Mouse (Mus musculus): Measurements from ENCODE around the gene Bst2. TPM values are rescaled to one million over a fixed set of nuclear protein-coding genes. Genes with fewer than 3 reads are reported as not detected.

Gene Bst2
- polyA plus RNA-seq, 1 experiment from 2014 or later = 27.0 TPM

DNA sequence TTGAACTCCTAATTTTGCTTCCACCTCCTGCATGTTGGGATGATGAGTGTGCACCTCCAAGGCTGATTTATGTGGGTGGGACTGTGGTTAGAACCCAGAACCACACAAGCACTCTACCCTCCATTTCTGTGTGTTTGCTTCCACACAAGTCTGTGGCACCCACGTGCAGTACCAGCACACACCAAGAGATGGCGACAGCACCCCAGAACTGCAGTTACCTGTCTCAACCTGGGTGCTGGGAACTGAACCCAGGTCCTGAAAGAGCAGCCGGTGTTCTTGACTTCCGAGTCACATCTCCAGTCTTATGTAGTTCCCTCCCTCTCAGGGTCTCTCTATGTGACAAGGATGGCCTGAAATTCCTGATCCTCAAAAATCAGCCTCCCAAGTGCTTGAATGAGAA, 26.7 kb upstream of the Bst2 start:
- H3K27me3 ChIP-seq (ENCODE audit: control insufficient read depth, insufficient read depth, low read depth, low read length) = peaks cover 27% of the 10 kb centered on the region
- ATAC-seq (ENCODE audit: low read depth) = no peak
- no peak overlapping the region for H3K27ac ChIP-seq (ENCODE audit: low read length)
- 68% methylated on average over 4 of the region's 4 CpGs for WGBS (ENCODE audit: insufficient replicate concordance)
- peaks cover 12% of the 10 kb centered on the region for H3K4me1 ChIP-seq (ENCODE audit: control insufficient read depth, low read depth, low read length)
- no peak overlapping the region for H3K9ac ChIP-seq (ENCODE audit: low read depth, low read length)
- no peaks in the 10 kb centered on the region for H3K36me3 ChIP-seq (ENCODE audit: control insufficient read depth, insufficient read depth)
- H3K4me2 ChIP-seq (ENCODE audit: low read depth, low read length) = no peak overlapping the region
- H3K9me3 ChIP-seq (replicated peaks; ENCODE audit: control insufficient read depth, low read length) = no peaks in the 10 kb centered on the region
- no peak overlapping the region for H3K4me3 ChIP-seq (ENCODE audit: low read depth, low read length)

DNA sequence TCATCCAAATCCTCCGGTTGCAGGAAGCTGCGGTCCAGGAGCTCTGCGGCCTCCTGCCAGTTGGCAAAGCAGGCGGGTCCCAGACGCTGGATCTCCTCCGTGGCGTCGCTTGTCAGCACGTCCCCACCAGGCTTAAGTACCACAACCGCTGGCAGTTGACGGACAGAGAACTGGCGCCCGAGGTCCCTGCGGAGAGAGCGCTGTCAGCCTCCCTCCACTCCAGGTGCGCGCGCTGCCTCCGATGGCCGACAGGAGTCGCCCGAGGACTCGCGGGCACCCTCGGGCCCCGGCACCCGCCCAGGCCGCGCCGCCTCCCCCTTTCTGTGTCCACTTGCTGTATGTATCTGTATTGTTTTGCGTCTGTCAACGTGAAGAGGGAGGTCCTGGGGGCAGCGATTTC, 25.5 kb upstream of the Bst2 start:
- Histone ChIP-seq H3K36me3 (ENCODE audit: control insufficient read depth, insufficient read depth) (no peaks in the 10 kb centered on the region), H3K4me2 (ENCODE audit: low read depth, low read length) (peak overlapping the region; percentile 45), H3K4me3 (ENCODE audit: low read depth, low read length) (peak overlapping the region; percentile 28), H3K4me1 (ENCODE audit: control insufficient read depth, low read depth, low read length) (peaks cover 20% of the 10 kb centered on the region), H3K27ac (ENCODE audit: low read length) (no peak overlapping the region), H3K9ac (ENCODE audit: low read depth, low read length) (no peak overlapping the region), H3K27me3 (ENCODE audit: control insufficient read depth, insufficient read depth, low read depth, low read length) (peaks cover 34% of the 10 kb centered on the region), H3K9me3 (replicated peaks; ENCODE audit: control insufficient read depth, low read length) (no peaks in the 10 kb centered on the region)
- ATAC-seq (ENCODE audit: low read depth) = 0 out of 2 replicates have a peak, but pooled peaks have one; percentile 35
- 1% methylated on average over 33 of the region's 33 CpGs for WGBS (ENCODE audit: insufficient replicate concordance)

DNA sequence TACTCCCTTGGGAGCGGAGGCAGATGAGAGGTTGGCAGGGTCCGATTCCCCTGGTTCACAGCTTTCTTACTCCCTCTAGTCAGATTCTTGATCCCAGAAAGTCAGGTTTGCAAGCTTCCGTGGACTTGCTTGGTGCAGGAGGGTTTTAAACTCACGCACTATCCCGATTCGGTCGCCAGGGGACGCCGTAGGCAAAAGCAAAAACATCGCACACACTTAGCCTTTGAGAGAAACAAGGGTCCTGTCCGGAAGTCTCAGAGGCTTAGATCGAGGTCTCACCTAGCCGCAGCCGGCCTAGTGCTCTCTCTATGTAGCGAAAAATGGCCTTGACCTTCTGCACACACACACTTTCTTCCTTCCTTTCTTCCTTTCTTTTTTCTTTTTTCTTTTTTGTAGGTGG, 24.1 kb upstream of the Bst2 start:
- H3K4me3 ChIP-seq (ENCODE audit: low read depth, low read length) = no peak overlapping the region
- H3K4me1 ChIP-seq (ENCODE audit: control insufficient read depth, low read depth, low read length) = peaks cover 20% of the 10 kb centered on the region
- no peak overlapping the region for H3K27ac ChIP-seq (ENCODE audit: low read length)
- H3K4me2 ChIP-seq (ENCODE audit: low read depth, low read length) = no peak overlapping the region
- H3K9ac ChIP-seq (ENCODE audit: low read depth, low read length) = no peak overlapping the region
- H3K9me3 ChIP-seq (replicated peaks; ENCODE audit: control insufficient read depth, low read length) = no peaks in the 10 kb centered on the region
- H3K36me3 ChIP-seq (ENCODE audit: control insufficient read depth, insufficient read depth) = no peaks in the 10 kb centered on the region
- H3K27me3 ChIP-seq (ENCODE audit: control insufficient read depth, insufficient read depth, low read depth, low read length) = peaks cover 40% of the 10 kb centered on the region
- no peak for ATAC-seq (ENCODE audit: low read depth)
- 4% methylated on average over 15 of the region's 15 CpGs for WGBS (ENCODE audit: insufficient replicate concordance)

DNA sequence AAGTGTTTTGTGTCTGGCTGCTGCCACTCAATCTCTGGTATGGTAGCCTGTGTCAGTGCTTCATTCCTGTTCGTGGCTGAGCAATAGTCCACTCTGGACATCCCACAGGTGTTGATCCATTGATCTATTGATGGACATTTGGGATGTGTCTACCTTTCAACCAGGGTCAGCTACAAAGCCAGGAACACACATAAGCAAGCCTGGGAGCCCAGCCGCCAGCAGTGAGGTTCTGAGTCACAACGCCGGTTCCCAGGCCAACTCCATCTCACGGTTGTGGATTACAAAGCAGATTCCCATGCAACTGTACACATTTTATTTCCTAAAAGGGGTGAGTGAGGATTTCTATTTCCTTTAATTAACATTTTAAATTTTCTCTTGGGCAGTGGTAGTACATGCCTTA, 23.5 kb upstream of the Bst2 start:
- WGBS (ENCODE audit: insufficient replicate concordance) = 82% methylated on average over 5 of the region's 5 CpGs
- Histone ChIP-seq H3K9me3 (replicated peaks; ENCODE audit: control insufficient read depth, low read length) (no peaks in the 10 kb centered on the region), H3K9ac (ENCODE audit: low read depth, low read length) (no peak overlapping the region), H3K4me3 (ENCODE audit: low read depth, low read length) (no peak overlapping the region), H3K4me1 (ENCODE audit: control insufficient read depth, low read depth, low read length) (peaks cover 20% of the 10 kb centered on the region), H3K36me3 (ENCODE audit: control insufficient read depth, insufficient read depth) (no peaks in the 10 kb centered on the region), H3K27ac (ENCODE audit: low read length) (no peak overlapping the region), H3K4me2 (ENCODE audit: low read depth, low read length) (no peak overlapping the region), H3K27me3 (ENCODE audit: control insufficient read depth, insufficient read depth, low read depth, low read length) (peaks cover 40% of the 10 kb centered on the region)
- no peak for ATAC-seq (ENCODE audit: low read depth)

DNA sequence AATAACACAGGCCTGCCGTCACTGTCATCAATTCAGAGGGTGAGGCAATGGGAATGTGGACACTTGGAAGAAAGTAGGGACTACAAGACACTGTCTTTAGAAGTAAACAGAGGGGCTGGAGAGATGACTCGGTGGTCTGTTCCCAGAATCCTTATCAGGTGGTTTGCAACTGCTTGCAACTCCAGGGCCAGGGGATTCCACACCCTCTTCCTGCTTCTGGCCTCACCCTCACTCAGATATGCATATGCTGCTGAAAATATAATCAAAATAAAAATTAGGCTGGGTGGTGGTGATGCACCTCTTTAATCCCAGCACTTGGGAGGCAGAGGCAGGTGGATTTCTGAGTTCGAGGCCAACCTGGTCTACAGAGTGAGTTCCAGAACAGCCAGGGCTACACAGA, 22.8 kb upstream of the Bst2 start:
- Histone ChIP-seq H3K27ac (ENCODE audit: low read length) (no peak overlapping the region), H3K4me2 (ENCODE audit: low read depth, low read length) (no peak overlapping the region), H3K4me1 (ENCODE audit: control insufficient read depth, low read depth, low read length) (peaks cover 20% of the 10 kb centered on the region), H3K27me3 (ENCODE audit: control insufficient read depth, insufficient read depth, low read depth, low read length) (peaks cover 40% of the 10 kb centered on the region), H3K36me3 (ENCODE audit: control insufficient read depth, insufficient read depth) (no peaks in the 10 kb centered on the region), H3K4me3 (ENCODE audit: low read depth, low read length) (no peak overlapping the region), H3K9me3 (replicated peaks; ENCODE audit: control insufficient read depth, low read length) (no peaks in the 10 kb centered on the region), H3K9ac (ENCODE audit: low read depth, low read length) (no peak overlapping the region)
- ATAC-seq (ENCODE audit: low read depth) = no peak
- 41% methylated on average over 3 of the region's 3 CpGs for WGBS (ENCODE audit: insufficient replicate concordance)

DNA sequence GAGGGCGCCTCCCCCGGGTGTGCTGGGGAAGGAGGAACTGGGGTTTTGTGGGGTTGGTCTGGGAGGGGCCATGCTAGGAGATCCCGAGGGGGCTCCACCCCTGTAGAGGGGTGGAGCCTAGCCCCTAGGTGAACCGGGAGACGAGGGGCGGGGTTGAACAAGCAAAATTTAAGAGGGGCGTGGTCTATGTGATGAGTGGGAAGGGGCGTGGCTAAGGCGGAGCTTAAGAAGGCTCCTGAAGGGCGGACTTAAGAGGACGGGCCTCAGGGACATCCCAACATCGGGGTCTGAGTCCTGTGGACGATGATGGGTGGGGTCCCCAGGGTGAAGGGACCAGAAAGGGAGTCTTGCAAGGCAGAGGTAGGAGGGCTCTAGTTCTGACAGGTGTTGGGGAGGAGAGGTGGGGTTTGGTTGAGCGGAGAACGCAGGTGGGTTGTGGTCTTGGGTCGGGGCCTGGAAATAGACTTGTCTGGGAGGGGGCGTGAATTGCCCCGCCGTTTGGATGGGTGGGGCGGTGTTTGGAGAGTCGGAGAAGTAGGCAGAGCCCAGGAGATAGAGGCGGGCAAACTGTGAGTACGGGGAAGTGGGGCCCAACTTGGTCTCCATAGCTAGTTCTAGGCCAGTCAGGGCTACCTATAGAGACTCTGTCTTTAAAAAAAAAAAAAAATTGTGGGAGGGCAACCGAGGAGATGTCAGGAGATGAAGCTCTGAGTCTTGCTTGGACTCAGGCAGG, 21.9 kb upstream of the Bst2 start:
- H3K27ac ChIP-seq (ENCODE audit: low read length) = no peak overlapping the region
- H3K27me3 ChIP-seq (ENCODE audit: control insufficient read depth, insufficient read depth, low read depth, low read length) = peaks cover 40% of the 10 kb centered on the region
- ATAC-seq (ENCODE audit: low read depth) = peak; percentile 74
- H3K4me1 ChIP-seq (ENCODE audit: control insufficient read depth, low read depth, low read length) = peaks cover 24% of the 10 kb centered on the region
- peak overlapping the region; percentile 53 for H3K4me3 ChIP-seq (ENCODE audit: low read depth, low read length)
- no peaks in the 10 kb centered on the region for H3K9me3 ChIP-seq (replicated peaks; ENCODE audit: control insufficient read depth, low read length)
- peak overlapping the region; percentile 76 for H3K4me2 ChIP-seq (ENCODE audit: low read depth, low read length)
- 3% methylated on average over 24 of the region's 24 CpGs for WGBS (ENCODE audit: insufficient replicate concordance)
- no peaks in the 10 kb centered on the region for H3K36me3 ChIP-seq (ENCODE audit: control insufficient read depth, insufficient read depth)
- peak overlapping the region; percentile 50; the same call in 1 of the 2 replicates for H3K9ac ChIP-seq (ENCODE audit: low read depth, low read length)

DNA sequence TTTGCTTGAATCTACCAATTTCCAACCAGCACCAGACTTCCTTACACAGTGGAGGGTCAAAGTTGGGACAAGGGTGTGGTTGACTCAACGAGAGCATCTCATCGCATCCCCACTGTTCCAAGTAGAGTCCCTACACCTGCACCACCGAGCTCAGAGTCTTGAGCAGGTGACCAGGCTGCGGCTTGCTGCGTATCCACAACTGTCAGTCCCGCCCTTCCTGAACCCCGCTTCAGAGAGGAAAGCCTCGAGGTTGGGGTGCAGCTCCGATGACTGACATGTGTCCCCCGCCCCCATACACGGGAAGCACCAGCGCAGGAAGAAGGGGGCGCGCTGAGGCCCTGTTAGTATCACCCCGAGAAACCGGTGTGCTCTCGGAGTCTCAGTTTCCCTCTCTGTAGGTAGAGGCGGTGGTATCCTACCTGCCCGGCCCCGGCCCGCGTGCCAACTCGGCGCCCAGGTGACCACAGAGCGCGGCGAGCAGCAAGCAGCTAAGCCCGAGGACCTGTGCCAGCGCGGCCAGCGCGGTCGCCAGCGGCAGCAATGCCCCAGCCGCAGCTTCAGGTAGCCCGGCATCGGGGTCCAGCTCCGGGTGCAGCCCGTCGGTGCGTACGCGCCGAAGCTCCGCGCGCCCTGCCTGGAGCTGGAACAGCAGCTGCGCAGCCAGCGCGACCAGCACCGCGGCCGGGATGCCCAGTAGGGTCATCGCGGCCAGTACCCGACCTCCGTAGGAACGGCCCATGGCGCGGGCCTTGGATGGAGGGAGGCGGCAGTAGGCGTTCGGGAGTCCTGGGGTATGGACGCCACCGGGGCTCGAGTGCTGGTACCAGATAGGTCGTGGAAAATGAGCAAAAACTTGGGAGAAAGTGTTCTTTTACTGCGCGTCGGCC, 21.1 kb upstream of the Bst2 start, which contains the start of gene Tmem221:
Tmem221 (minus strand) TSS at position 801 of the 887 bp plus-strand sequence.
- H3K4me2 ChIP-seq (ENCODE audit: low read depth, low read length) = peak within 1 kb of the TSS; percentile 76
- H3K27ac ChIP-seq (ENCODE audit: low read length) = no peak within 1 kb of the TSS
- WGBS (ENCODE audit: insufficient replicate concordance) = 4% methylated on average over 70 of the region's 70 CpGs
- peak within 1 kb of the TSS; percentile 53 for H3K4me3 ChIP-seq (ENCODE audit: low read depth, low read length)
- peak within 1 kb of the TSS; percentile 50; the same call in 1 of the 2 replicates for H3K9ac ChIP-seq (ENCODE audit: low read depth, low read length)
- H3K36me3 ChIP-seq (ENCODE audit: control insufficient read depth, insufficient read depth) = no peaks in the 10 kb centered on the region
- 0 out of 2 replicates have a peak, but pooled peaks have one; percentile 1 for ATAC-seq (ENCODE audit: low read depth)
- peaks cover 40% of the 10 kb centered on the region for H3K27me3 ChIP-seq (ENCODE audit: control insufficient read depth, insufficient read depth, low read depth, low read length)
- peaks cover 24% of the 10 kb centered on the region for H3K4me1 ChIP-seq (ENCODE audit: control insufficient read depth, low read depth, low read length)
- no peaks in the 10 kb centered on the region for H3K9me3 ChIP-seq (replicated peaks; ENCODE audit: control insufficient read depth, low read length)

DNA sequence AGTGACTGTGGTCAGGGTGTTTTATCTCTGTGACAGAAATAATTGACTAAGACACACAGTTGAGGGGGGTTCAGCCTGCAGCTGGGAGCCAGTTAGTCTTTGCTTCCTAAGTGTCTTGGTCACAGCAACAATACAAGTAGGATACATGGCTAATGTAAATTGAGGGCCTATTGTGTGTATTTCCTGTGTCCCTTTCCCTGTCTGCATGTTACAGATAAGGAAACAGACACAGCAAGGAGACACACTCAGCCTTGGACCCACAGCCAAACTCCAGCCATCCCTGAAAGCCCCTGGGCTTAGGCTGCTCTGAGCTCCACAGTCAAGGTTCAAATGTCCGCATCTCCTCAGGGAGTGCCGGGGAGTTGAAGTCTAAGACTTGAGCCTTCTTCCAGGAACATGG, 17.4 kb upstream of the Bst2 start:
- H3K36me3 ChIP-seq (ENCODE audit: control insufficient read depth, insufficient read depth) = no peaks in the 10 kb centered on the region
- H3K4me3 ChIP-seq (ENCODE audit: low read depth, low read length) = no peak overlapping the region
- H3K9ac ChIP-seq (ENCODE audit: low read depth, low read length) = no peak overlapping the region
- peaks cover 16% of the 10 kb centered on the region for H3K4me1 ChIP-seq (ENCODE audit: control insufficient read depth, low read depth, low read length)
- no peak overlapping the region for H3K27ac ChIP-seq (ENCODE audit: low read length)
- no peak for ATAC-seq (ENCODE audit: low read depth)
- H3K9me3 ChIP-seq (replicated peaks; ENCODE audit: control insufficient read depth, low read length) = no peaks in the 10 kb centered on the region
- 80% methylated on average over 2 of the region's 2 CpGs for WGBS (ENCODE audit: insufficient replicate concordance)
- no peak overlapping the region for H3K4me2 ChIP-seq (ENCODE audit: low read depth, low read length)
- peaks cover 21% of the 10 kb centered on the region for H3K27me3 ChIP-seq (ENCODE audit: control insufficient read depth, insufficient read depth, low read depth, low read length)

DNA sequence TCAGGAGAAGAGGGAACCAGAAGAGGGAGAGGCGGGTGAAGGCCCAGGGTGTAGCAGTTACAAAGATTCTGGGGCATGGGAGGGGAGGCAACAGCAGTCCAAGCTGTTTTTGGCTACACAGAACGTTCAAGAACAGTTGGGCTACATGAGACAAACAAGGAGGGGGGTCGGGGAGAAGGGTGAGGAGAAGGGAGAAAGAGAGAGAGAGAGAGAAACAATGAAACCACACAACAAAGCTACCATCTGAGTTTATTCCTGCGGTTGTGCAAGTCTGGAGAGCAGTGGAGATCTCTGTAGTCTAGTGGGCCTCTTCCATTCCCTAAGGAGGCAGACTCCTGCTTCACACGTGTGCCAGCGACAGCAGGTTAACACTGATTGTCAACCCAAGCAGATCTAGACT, 16.7 kb upstream of the Bst2 start:
- peaks cover 12% of the 10 kb centered on the region for H3K4me1 ChIP-seq (ENCODE audit: control insufficient read depth, low read depth, low read length)
- no peak overlapping the region for H3K9ac ChIP-seq (ENCODE audit: low read depth, low read length)
- 55% methylated on average over 6 of the region's 6 CpGs for WGBS (ENCODE audit: insufficient replicate concordance)
- ATAC-seq (ENCODE audit: low read depth) = no peak
- H3K4me2 ChIP-seq (ENCODE audit: low read depth, low read length) = no peak overlapping the region
- H3K9me3 ChIP-seq (replicated peaks; ENCODE audit: control insufficient read depth, low read length) = no peaks in the 10 kb centered on the region
- H3K4me3 ChIP-seq (ENCODE audit: low read depth, low read length) = no peak overlapping the region
- peaks cover 18% of the 10 kb centered on the region for H3K27me3 ChIP-seq (ENCODE audit: control insufficient read depth, insufficient read depth, low read depth, low read length)
- no peak overlapping the region for H3K27ac ChIP-seq (ENCODE audit: low read length)
- H3K36me3 ChIP-seq (ENCODE audit: control insufficient read depth, insufficient read depth) = no peaks in the 10 kb centered on the region
